Mouse (Mus musculus) forebrain, embryonic 14.5 days (tissue): ENCODE data around the gene Hebp1. TPM values are rescaled to one million over a fixed set of nuclear protein-coding genes. Genes with fewer than 3 reads are reported as not detected.

Experiments used
- ATAC-seq: fragments of 200-750 bp; cut with Nextera tagmentation; 2 replicates; pipeline ENCODE4 v1.8.0; 2017; ENCODE audit warnings: mild to moderate bottlenecking, moderate library complexity
- DNase-seq: peaks from one replicate; pipeline ENCODE4 v3.0.0-alpha.2; 2015; ENCODE audit warnings: low spot score
- H3K27ac ChIP-seq: fragments of 300-500 bp; sonication (generic); 2 replicates; pipeline ENCODE4 v1.5.1; 2014; ENCODE audit warnings: low read depth, mild to moderate bottlenecking, control low read depth, low read length, moderate library complexity
- H3K27me3 ChIP-seq: fragments of 300-500 bp; sonication (generic); replicated peaks from 2 replicates; pipeline ENCODE4 v1.6.1; 2014; ENCODE audit warnings: low read length, control low read depth, mixed read lengths; ENCODE audit not compliant: control insufficient read depth, insufficient read depth
- H3K36me3 ChIP-seq: fragments of 300-500 bp; sonication (generic); 2 replicates; pipeline ENCODE4 v1.6.1; 2014; ENCODE audit warnings: low read length, control low read depth; ENCODE audit not compliant: control insufficient read depth, insufficient read depth
- H3K4me1 ChIP-seq: fragments of 300-500 bp; sonication (generic); 2 replicates; pipeline ENCODE4 v1.6.1; 2014; ENCODE audit warnings: antibody characterized with exemption, low read length, control low read depth; ENCODE audit not compliant: control insufficient read depth, insufficient read depth
- H3K4me2 ChIP-seq: fragments of 300-500 bp; sonication (generic); 2 replicates; pipeline ENCODE4 v1.6.1; 2014; ENCODE audit warnings: mild to moderate bottlenecking, control low read depth, low read length
- H3K4me3 ChIP-seq: fragments of 300-500 bp; sonication (generic); 2 replicates; pipeline ENCODE4 v1.5.1; 2014; ENCODE audit warnings: low read depth, low read length, control low read depth
- H3K9ac ChIP-seq: fragments of 300-500 bp; sonication (generic); 2 replicates; pipeline ENCODE4 v1.6.1; 2014; ENCODE audit warnings: mild to moderate bottlenecking, low read length, control low read depth, moderate library complexity
- H3K9me3 ChIP-seq: fragments of 300-500 bp; sonication (generic); replicated peaks from 2 replicates; pipeline ENCODE4 v1.6.1; 2016; ENCODE audit warnings: low read length, control low read depth, mixed read lengths; ENCODE audit not compliant: control insufficient read depth
- WGBS: fragments of 180-500 bp; shearing (Covaris S2); extraction: QIAGEN DNeasy Blood & Tissue Kit; methylation state at CpG from one replicate; pipeline ENCODE4 v1.1.7; 2014; 5-methylcytosine and 5-hydroxymethylcytosine counted together
- polyA plus RNA-seq: library from polyadenylated mRNA; unstranded; fragments of >200 nt; fragmentation: Nextera tagmentation; extraction: Ambion mirVana; gene quantifications from 2 replicates; pipeline ENCODE4 v1.2.1, GENCODE M21; 2014

Gene Hebp1
- polyA plus RNA-seq, 1 experiment from 2014 or later, result 4.6 TPM

GRCm38 (mm10) chr6:135162311-135162710 lies 35.5 kb downstream of the Hebp1 start:
- no peaks in the 10 kb centered on the region for H3K27me3 ChIP-seq
- H3K36me3 ChIP-seq, result no peaks in the 10 kb centered on the region
- no peaks in the 10 kb centered on the region for H3K4me1 ChIP-seq
- no peak overlapping the region for H3K4me2 ChIP-seq
- DNase-seq (no peak), ATAC-seq (no peak)
- H3K27ac ChIP-seq, result no peak overlapping the region
- H3K9me3 ChIP-seq, result no peaks in the 10 kb centered on the region
- no peak overlapping the region for H3K9ac ChIP-seq
- H3K4me3 ChIP-seq, result no peak overlapping the region
- WGBS, result 81% methylated on average over 3 of the region's 3 CpGs

DNA sequence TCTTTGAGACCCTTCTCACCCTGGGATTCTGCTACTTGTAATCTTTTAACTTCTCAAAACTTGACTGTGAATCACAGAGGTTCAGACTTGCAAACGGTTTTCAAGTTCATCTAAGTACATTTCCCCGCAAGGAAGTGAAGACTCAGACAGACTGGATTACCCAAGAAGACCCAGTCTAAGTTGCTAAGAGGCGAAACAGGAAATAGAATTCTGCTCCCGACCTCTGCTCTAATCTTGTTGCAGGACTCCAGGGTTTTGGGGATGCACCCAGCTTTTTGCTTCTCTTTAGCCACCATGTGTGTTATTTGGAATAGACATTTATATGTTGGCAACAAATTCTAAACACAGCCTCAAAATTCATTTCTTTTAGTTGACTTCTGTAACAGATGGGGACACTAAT lies 36.5 kb downstream of the Hebp1 start:
- Histone ChIP-seq H3K27ac (no peak overlapping the region), H3K36me3 (no peaks in the 10 kb centered on the region), H3K4me1 (no peaks in the 10 kb centered on the region), H3K4me3 (no peak overlapping the region), H3K9me3 (no peaks in the 10 kb centered on the region), H3K9ac (no peak overlapping the region), H3K4me2 (no peak overlapping the region), H3K27me3 (no peaks in the 10 kb centered on the region)
- 83% methylated on average over 4 of the region's 4 CpGs for WGBS
- ATAC-seq (no peak), DNase-seq (no peak)

GRCm38 (mm10) chr6:135158509-135158908 lies 39.3 kb downstream of the Hebp1 start:
- no peaks in the 10 kb centered on the region for H3K27me3 ChIP-seq
- H3K27ac ChIP-seq, result no peak overlapping the region
- no peaks in the 10 kb centered on the region for H3K9me3 ChIP-seq
- H3K4me2 ChIP-seq, result no peak overlapping the region
- 32% methylated on average over 4 of the region's 4 CpGs for WGBS
- H3K4me1 ChIP-seq, result no peaks in the 10 kb centered on the region
- no peak overlapping the region for H3K9ac ChIP-seq
- H3K4me3 ChIP-seq, result no peak overlapping the region
- ATAC-seq (no peak), DNase-seq (no peak)
- H3K36me3 ChIP-seq, result no peaks in the 10 kb centered on the region

GRCm38 (mm10) chr6:135157496-135157895 lies 40.3 kb downstream of the Hebp1 start:
- H3K4me2 ChIP-seq, result no peak overlapping the region
- no peaks in the 10 kb centered on the region for H3K4me1 ChIP-seq
- no peaks in the 10 kb centered on the region for H3K36me3 ChIP-seq
- no peak overlapping the region for H3K9ac ChIP-seq
- DNase-seq (no peak), ATAC-seq (no peak)
- H3K4me3 ChIP-seq, result no peak overlapping the region
- H3K27me3 ChIP-seq, result no peaks in the 10 kb centered on the region
- no peaks in the 10 kb centered on the region for H3K9me3 ChIP-seq
- H3K27ac ChIP-seq, result no peak overlapping the region
- WGBS, result 78% methylated on average over 4 of the region's 4 CpGs

DNA sequence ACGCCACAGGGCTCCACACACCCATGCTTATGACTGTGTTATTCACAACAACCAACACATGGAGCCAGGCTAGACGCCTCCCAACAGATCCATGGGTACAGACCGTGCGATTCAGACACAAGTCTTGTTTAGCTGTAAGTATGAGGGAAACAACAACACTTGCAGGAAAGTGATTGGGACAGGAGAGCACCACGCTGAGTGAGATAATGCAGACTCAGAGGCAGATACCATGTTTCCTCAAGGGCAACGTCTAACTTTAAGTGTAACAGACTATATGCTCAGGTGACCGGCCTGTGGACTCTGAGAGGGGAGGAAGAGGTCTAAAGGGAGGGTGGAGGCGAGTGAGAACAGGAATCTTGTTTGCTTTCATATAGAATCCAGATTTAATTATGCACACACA lies 41.2 kb downstream of the Hebp1 start:
- no peak overlapping the region for H3K27ac ChIP-seq
- no peaks in the 10 kb centered on the region for H3K9me3 ChIP-seq
- WGBS, result 79% methylated on average over 8 of the region's 8 CpGs
- H3K4me3 ChIP-seq, result no peak overlapping the region
- H3K27me3 ChIP-seq, result no peaks in the 10 kb centered on the region
- no peaks in the 10 kb centered on the region for H3K36me3 ChIP-seq
- H3K4me1 ChIP-seq, result no peaks in the 10 kb centered on the region
- ATAC-seq, result no peak
- H3K9ac ChIP-seq, result no peak overlapping the region
- no peak overlapping the region for H3K4me2 ChIP-seq
- no peak for DNase-seq

DNA sequence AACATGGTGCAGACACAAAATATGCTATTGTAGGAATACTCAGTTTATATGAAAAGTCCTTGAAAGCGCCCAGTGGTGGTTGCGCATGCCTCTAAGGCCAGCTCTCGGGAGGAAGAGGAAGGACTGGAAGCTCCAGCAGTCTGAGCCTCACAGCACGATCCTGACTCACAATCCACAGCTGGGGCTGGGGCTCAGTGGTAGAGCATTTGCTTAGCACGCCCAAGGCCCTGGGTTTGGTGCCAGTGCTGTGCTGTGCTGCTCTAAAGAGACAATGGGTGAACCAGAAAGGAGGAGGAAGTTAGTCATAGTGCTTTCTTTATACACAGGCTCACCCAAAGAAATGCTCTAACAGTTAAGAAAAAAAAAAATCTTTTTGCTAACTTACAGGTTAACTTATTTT lies 44.1 kb downstream of the Hebp1 start:
- Histone ChIP-seq H3K9ac (no peak overlapping the region), H3K36me3 (no peaks in the 10 kb centered on the region), H3K27me3 (no peaks in the 10 kb centered on the region), H3K27ac (no peak overlapping the region), H3K4me2 (no peak overlapping the region), H3K4me1 (no peaks in the 10 kb centered on the region), H3K4me3 (no peak overlapping the region), H3K9me3 (no peaks in the 10 kb centered on the region)
- ATAC-seq, result no peak
- 84% methylated on average over 5 of the region's 5 CpGs for WGBS
- DNase-seq, result no peak

GRCm38 (mm10) chr6:135150311-135150710 lies 47.5 kb downstream of the Hebp1 start:
- Histone ChIP-seq H3K27me3 (no peaks in the 10 kb centered on the region), H3K4me3 (no peak overlapping the region), H3K9ac (no peak overlapping the region), H3K27ac (no peak overlapping the region), H3K4me1 (no peaks in the 10 kb centered on the region), H3K9me3 (no peaks in the 10 kb centered on the region), H3K36me3 (no peaks in the 10 kb centered on the region), H3K4me2 (no peak overlapping the region)
- ATAC-seq, result no peak
- peak; percentile 42 for DNase-seq
- 44% methylated on average over 5 of the region's 5 CpGs for WGBS

DNA sequence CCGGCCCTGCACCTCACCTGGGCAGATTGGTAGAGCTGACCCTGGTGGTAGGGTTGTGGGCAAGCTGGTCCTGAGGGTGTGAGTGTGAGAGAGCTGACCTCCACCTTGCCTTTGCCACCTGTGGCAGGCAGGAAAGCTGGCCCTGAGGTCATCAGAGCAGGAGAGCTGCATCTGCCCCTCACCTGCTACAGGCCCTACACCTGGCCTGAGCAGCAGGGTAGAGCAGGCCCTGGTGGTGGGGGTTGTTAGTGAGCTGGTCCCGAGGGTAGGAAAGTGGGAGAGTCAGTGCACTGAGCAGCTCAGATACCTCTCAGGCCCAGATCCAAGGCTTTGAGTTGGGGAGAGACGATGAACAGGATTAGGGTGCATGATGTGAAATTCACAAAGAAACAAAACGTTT lies 48.1 kb downstream of the Hebp1 start:
- H3K4me3 ChIP-seq, result no peak overlapping the region
- H3K9me3 ChIP-seq, result no peaks in the 10 kb centered on the region
- H3K36me3 ChIP-seq, result no peaks in the 10 kb centered on the region
- H3K27me3 ChIP-seq, result no peaks in the 10 kb centered on the region
- H3K4me2 ChIP-seq, result no peak overlapping the region
- WGBS, result 78% methylated on average over 4 of the region's 4 CpGs
- ATAC-seq (no peak), DNase-seq (no peak)
- H3K27ac ChIP-seq, result no peak overlapping the region
- H3K9ac ChIP-seq, result no peak overlapping the region
- H3K4me1 ChIP-seq, result no peaks in the 10 kb centered on the region

DNA sequence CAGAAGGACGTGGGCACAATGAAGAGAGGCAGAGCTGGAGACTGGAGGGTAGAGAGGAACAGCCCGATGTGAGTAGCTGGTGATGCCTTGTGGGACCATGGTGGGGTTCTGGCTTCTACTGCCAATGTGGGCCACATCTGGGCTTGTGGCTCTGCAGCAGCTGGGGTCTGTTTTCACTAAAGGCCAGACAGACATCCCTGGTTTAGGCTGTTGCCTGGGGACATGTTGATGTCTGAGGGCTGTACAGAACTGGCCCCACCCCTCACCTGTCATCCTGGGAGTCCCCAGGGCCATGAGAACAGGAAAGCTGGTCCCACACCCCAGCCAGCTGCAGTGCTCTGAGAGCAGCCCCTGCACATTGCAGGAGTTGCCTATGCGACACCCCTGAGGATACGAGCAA lies 48.6 kb downstream of the Hebp1 start:
- no peak for DNase-seq
- Histone ChIP-seq H3K36me3 (no peaks in the 10 kb centered on the region), H3K4me3 (no peak overlapping the region), H3K27ac (no peak overlapping the region), H3K4me1 (no peaks in the 10 kb centered on the region), H3K4me2 (no peak overlapping the region), H3K27me3 (no peaks in the 10 kb centered on the region), H3K9ac (no peak overlapping the region), H3K9me3 (no peaks in the 10 kb centered on the region)
- 74% methylated on average over 4 of the region's 4 CpGs for WGBS
- no peak for ATAC-seq

- H3K4me3 ChIP-seq, result no peak overlapping the region
- H3K4me1 ChIP-seq, result no peaks in the 10 kb centered on the region
- no peaks in the 10 kb centered on the region for H3K36me3 ChIP-seq
- H3K9ac ChIP-seq, result no peak overlapping the region
- H3K4me2 ChIP-seq, result no peak overlapping the region
- no peaks in the 10 kb centered on the region for H3K9me3 ChIP-seq
- 38% methylated on average over 1 of the region's 1 CpGs for WGBS
- H3K27ac ChIP-seq, result no peak overlapping the region
- H3K27me3 ChIP-seq, result no peaks in the 10 kb centered on the region
- DNase-seq (no peak), ATAC-seq (no peak)
These were observed 49.3 kb downstream of the Hebp1 start for GRCm38 (mm10) chr6:135148506-135148905.
